Mouse (Mus musculus) liver, adult 2 months (tissue): ENCODE results near the gene Pdgfb. TPM values are rescaled to one million over a fixed set of nuclear protein-coding genes. Genes with fewer than 3 reads are reported as not detected.

Experiments
- DNase-seq: peaks from one replicate; pipeline ENCODE4 v3.0.0-alpha.2; 2011; ENCODE audit warnings: low read depth, low spot score; ENCODE audit errors: extremely low read depth
- H3K27ac ChIP-seq: fragments of 200-500 bp; replicated peaks from 2 replicates; pipeline ENCODE4 v1.5.1; 2012; ENCODE audit warnings: low read depth, mild to moderate bottlenecking, control low read depth, inconsistent platforms, low read length; ENCODE audit not compliant: insufficient read depth
- H3K27me3 ChIP-seq: fragments of 200-500 bp; 2 replicates; pipeline ENCODE4 v1.6.1; 2012; ENCODE audit warnings: mild to moderate bottlenecking, moderate library complexity, low read length, inconsistent platforms; ENCODE audit not compliant: control insufficient read depth, insufficient read depth
- H3K36me3 ChIP-seq: fragments of 200-500 bp; 2 replicates; pipeline ENCODE4 v1.6.1; 2012; ENCODE audit warnings: low read length, inconsistent platforms; ENCODE audit not compliant: control insufficient read depth, insufficient read depth
- H3K4me1 ChIP-seq: fragments of 200-500 bp; 2 replicates; pipeline ENCODE4 v1.6.1; 2011; ENCODE audit warnings: low read length; ENCODE audit not compliant: control insufficient read depth, insufficient read depth
- H3K4me3 ChIP-seq: fragments of 200-500 bp; 2 replicates; pipeline ENCODE4 v1.5.1; 2011; ENCODE audit warnings: low read depth, mild to moderate bottlenecking, control low read depth, low read length, moderate library complexity; ENCODE audit not compliant: insufficient read depth
- H3K79me2 ChIP-seq: fragments of 200-500 bp; 2 replicates; pipeline ENCODE4 v1.6.1; 2012; ENCODE audit warnings: inconsistent platforms, mild to moderate bottlenecking, low read length, moderate library complexity; ENCODE audit not compliant: control insufficient read depth, insufficient read depth
- H3K9ac ChIP-seq: fragments of 200-500 bp; 2 replicates; pipeline ENCODE4 v1.6.1; 2012; ENCODE audit warnings: low read depth, mild to moderate bottlenecking, control low read depth, inconsistent platforms, low read length
- CTCF ChIP-seq: fragments of 200-500 bp; IDR thresholded peaks from 2 replicates; pipeline ENCODE4 v1.5.1; 2011; ENCODE audit warnings: low read depth, low read length, control low read depth
- POLR2A ChIP-seq: fragments of 200-500 bp; IDR thresholded peaks from 2 replicates; pipeline ENCODE4 v1.6.1; 2011; ENCODE audit warnings: low read length, control low read depth; ENCODE audit not compliant: insufficient read depth; ENCODE audit errors: extremely low read depth
- WGBS: fragments of 180-500 bp; shearing (Covaris S2); methylation state at CpG from one replicate; pipeline ENCODE4 v1.1.7; 2018; 5-methylcytosine and 5-hydroxymethylcytosine counted together
- polyA plus RNA-seq: library from polyadenylated mRNA; depleted of rRNA; stranded (reverse); fragments of >200 nt; gene quantifications from 2 replicates; pipeline ENCODE4 v1.2.3, GENCODE M21; 2012
- total RNA-seq: library from RNA; depleted of rRNA; stranded (reverse); fragments of >200 nt; gene quantifications from 2 replicates; pipeline ENCODE4 v1.2.3, GENCODE M21; 2014

Gene Pdgfb
- total and polyA plus RNA-seq, 2 experiments = 0.65 to 1.2 TPM

GRCm38 (mm10) chr15:79972186-79972585 lies 42.6 kb downstream of the Pdgfb start:
- no peaks in the 10 kb centered on the region for H3K27me3 ChIP-seq
- no peaks in the 10 kb centered on the region for H3K36me3 ChIP-seq
- DNase-seq = no peak
- H3K79me2 ChIP-seq = no peaks in the 10 kb centered on the region
- WGBS = 96% methylated on average over 11 of the region's 11 CpGs
- no peak overlapping the region for H3K4me3 ChIP-seq
- no peak overlapping the region for H3K27ac ChIP-seq
- TF ChIP-seq POLR2A (no peak), CTCF (no peak)
- H3K4me1 ChIP-seq = no peaks in the 10 kb centered on the region
- no peak overlapping the region for H3K9ac ChIP-seq

DNA sequence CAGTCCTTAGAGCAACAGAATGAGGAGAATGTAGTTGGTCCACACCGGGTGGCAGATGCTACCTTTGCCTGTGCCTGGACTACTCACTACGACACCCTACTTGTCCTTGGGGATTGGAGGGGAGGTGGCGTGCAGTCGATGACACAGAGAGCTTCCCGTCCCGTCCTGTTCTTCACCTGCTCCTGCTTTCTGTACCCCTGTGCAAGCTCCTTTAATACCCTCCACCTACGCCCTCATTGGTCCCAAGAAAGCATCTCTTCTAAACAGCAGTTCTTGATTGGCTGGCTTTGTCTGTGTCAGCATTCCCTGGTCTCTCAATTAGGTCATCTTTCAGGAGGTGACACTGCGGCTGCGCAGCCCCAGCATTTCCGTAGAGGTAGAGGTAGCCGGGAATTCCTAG lies 43.8 kb downstream of the Pdgfb start, which contains the start of gene Cbx7:
TSS of gene Cbx7 (minus strand) at position 180 of the 400 bp plus-strand sequence.
- DNase-seq = no peak
- Histone ChIP-seq H3K36me3 (no peaks in the 10 kb centered on the region), H3K4me1 (no peaks in the 10 kb centered on the region), H3K27ac (no peak within 1 kb of the TSS), H3K4me3 (no peak within 1 kb of the TSS), H3K79me2 (no peaks in the 10 kb centered on the region), H3K27me3 (no peaks in the 10 kb centered on the region), H3K9ac (no peak within 1 kb of the TSS)
- 93% methylated on average over 11 of the region's 11 CpGs for WGBS
- TF ChIP-seq CTCF = no peak
- TF ChIP-seq POLR2A = no peak

DNA sequence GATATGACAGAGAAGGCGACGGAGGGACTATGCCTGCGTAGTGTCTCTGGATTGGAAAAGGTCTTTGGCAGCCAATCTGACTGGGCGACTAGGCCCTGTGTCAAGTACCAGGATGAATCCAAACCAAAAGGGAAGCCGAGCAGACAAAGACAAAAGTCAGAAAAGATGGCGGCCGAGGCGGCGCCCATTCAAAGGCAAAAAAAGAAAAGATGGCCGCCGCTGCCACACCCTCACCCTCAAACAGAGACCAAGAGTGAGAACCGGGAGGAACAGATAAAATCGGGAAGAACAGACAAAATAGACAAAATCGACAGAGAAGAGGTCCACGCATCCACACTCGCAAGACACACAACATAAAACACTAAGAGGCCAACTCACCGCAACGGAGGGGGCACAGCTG lies 44.3 kb downstream of the Pdgfb start:
- no peaks in the 10 kb centered on the region for H3K79me2 ChIP-seq
- 97% methylated on average over 18 of the region's 18 CpGs for WGBS
- TF ChIP-seq POLR2A (no peak), CTCF (no peak)
- H3K27me3 ChIP-seq = no peaks in the 10 kb centered on the region
- H3K4me1 ChIP-seq = no peaks in the 10 kb centered on the region
- no peak overlapping the region for H3K4me3 ChIP-seq
- H3K9ac ChIP-seq = no peak overlapping the region
- no peak for DNase-seq
- H3K36me3 ChIP-seq = no peaks in the 10 kb centered on the region
- no peak overlapping the region for H3K27ac ChIP-seq

DNA sequence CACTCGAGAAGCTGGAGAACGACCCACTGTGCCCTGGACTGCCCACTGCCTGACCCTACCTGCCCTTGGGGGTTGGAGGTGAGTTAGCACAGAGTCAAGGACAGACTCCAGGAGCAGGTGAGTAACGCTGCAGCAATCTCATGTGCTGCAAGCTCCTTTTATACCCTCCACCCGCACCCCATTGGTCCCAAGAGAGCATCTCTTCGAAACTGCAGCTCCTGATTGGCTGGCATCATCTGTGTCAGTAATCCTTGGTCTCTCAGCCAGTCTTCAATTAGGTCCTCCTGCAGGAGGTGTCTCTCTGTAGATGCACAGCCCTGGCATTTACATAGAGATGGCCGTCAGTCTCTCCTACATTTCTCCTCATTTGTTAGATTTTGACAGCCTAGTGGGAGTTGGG lies 47.4 kb downstream of the Pdgfb start:
- no peaks in the 10 kb centered on the region for H3K27me3 ChIP-seq
- no peaks in the 10 kb centered on the region for H3K36me3 ChIP-seq
- H3K4me1 ChIP-seq = no peaks in the 10 kb centered on the region
- no peak for DNase-seq
- 86% methylated on average over 6 of the region's 6 CpGs for WGBS
- no peak overlapping the region for H3K9ac ChIP-seq
- H3K27ac ChIP-seq = no peak overlapping the region
- no peak for TF ChIP-seq CTCF
- TF ChIP-seq POLR2A = no peak
- H3K4me3 ChIP-seq = no peak overlapping the region
- H3K79me2 ChIP-seq = no peaks in the 10 kb centered on the region

GRCm38 (mm10) chr15:79964376-79964775 lies 50.4 kb downstream of the Pdgfb start:
- TF ChIP-seq CTCF = no peak
- Histone ChIP-seq H3K27ac (no peak overlapping the region), H3K4me3 (no peak overlapping the region), H3K79me2 (no peaks in the 10 kb centered on the region), H3K9ac (no peak overlapping the region), H3K4me1 (no peaks in the 10 kb centered on the region), H3K36me3 (no peaks in the 10 kb centered on the region), H3K27me3 (no peaks in the 10 kb centered on the region)
- WGBS = 75% methylated on average over 7 of the region's 7 CpGs
- no peak for DNase-seq

DNA sequence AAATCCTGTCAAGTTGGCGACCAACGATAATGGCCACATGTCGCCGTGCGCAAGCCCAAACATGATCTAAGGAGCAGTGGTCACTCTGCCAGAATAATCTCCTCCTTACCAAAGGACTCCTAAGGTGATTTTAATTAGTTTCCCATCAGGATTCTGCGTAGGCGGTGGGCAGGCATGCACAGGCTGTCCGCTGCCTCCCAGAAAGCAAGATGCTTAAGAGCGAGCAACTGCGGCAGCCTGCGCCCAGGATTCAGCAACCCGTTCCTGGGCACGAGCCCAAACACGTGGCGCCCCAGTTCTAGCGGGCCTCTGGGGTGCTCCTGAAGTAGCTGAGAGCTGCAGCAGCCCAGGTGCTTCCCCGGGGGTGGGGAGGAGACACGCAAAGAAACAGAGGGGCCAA lies 52.1 kb downstream of the Pdgfb start:
- H3K9ac ChIP-seq = no peak overlapping the region
- H3K4me1 ChIP-seq = no peaks in the 10 kb centered on the region
- H3K79me2 ChIP-seq = no peaks in the 10 kb centered on the region
- H3K27me3 ChIP-seq = no peaks in the 10 kb centered on the region
- DNase-seq = no peak
- WGBS = 92% methylated on average over 18 of the region's 18 CpGs
- no peak overlapping the region for H3K27ac ChIP-seq
- H3K4me3 ChIP-seq = no peak overlapping the region
- TF ChIP-seq POLR2A = no peak
- no peak for TF ChIP-seq CTCF
- H3K36me3 ChIP-seq = no peaks in the 10 kb centered on the region
